Mouse (Mus musculus) cerebellum, postnatal 4 days (tissue): ENCODE data around the gene Cfap97d2.

Experiments
- DNase-seq, 2 experiments: peaks; one replicate each; pipeline ENCODE4 v3.0.0; 2022; ENCODE audit warnings: low spot score in 2 of 2, mixed read lengths in 1 of 2

The Cfap97d2 gene

DNA sequence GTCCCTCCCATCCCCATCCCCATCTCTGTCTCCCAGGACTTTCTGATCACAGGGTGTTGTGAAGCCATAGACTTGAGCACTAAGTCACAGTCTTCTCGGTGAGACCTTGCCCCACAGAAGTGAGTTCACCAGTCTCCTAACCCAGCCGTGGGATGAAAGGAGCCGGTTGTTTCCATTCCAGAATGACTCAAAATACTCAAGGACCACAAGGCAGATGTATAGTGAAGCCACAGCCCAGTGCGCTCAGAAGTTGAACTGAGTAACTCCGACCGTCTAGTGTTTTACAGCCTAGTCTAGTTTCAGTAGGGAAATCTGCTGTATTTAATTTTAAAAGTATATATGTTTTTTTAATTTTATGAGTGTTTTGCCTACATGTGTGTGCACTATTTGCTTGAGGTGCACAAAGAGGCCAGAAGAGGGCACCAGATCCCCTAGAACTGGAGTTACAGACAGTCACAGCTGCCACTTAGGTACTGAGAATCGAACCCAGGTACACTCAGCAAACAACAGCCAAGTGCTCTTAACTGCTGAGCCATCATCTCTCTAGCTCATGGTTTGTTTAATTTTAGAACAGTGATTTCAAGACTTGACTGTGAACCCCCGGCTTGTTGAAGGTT is 18.5 kb upstream of the Cfap97d2 start:
- no peak for DNase-seq

GRCm38 (mm10) chr8:13687941-13688340 is 17.7 kb upstream of the Cfap97d2 start:
- no peak for DNase-seq

DNA sequence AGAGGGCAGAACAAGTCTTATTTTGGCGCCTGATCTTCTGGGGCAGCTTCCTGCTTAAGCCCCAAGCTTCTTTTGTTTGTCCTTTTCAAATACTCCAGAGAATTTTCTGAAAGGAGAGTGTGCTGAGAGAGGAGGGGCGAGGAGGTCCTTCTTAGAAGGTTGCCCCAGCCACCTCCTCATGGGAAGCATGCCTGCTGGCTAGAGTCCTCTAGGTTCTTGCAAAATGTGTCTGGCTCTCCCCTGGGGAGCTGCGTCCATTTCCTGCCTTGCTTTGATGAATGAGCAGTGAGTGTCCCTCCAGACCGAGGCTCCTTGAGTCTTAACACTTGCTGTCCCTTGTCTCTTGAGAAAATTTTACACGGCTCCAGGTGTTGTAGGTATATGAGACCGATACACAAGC is 17.2 kb upstream of the Cfap97d2 start:
- DNase-seq, result no peak

DNA sequence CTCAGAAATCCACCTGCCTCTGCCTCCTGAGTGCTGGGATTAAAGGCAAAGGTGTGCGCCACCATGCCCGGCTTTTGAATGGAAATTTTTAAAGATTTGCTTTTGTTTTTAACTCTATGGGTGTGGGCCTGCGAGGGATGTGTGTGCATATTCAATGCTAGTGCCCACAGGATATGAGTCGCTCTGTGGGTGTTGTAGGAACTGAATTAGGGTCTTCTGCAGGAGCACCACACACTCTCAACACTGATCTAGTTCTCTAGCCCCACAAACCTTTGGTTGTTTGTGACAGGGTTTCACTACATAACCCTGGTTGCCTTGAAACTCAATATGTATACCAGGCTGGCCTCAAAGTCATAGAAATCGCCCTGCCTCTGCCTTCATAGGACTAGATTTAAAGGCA is 16.4 kb upstream of the Cfap97d2 start:
- no peak for DNase-seq

GRCm38 (mm10) chr8:13692302-13693066 is 13.2 kb upstream of the Cfap97d2 start:
- peak in 1 of 2 experiments; percentile 72 for DNase-seq

DNA sequence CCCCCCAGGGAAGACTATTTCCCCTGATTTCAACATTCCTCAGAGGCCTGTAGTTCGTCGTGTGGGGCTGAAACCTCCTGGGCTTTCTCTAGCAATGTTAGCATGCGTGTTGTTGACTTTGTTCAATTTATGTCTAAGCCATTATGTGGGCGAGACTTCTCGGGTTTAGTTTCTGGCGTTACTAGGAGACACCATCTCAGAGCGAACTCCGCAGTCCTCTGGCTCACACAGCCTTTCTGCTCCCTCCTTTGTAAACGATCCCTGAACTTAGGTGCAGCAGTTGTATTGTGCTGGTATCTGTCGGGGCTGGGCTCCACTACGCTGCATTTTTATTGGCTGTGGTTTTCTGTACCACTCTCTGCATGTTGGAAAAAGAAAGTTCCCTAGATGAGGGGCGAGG is 11.0 kb upstream of the Cfap97d2 start:
- DNase-seq, result no peak

DNA sequence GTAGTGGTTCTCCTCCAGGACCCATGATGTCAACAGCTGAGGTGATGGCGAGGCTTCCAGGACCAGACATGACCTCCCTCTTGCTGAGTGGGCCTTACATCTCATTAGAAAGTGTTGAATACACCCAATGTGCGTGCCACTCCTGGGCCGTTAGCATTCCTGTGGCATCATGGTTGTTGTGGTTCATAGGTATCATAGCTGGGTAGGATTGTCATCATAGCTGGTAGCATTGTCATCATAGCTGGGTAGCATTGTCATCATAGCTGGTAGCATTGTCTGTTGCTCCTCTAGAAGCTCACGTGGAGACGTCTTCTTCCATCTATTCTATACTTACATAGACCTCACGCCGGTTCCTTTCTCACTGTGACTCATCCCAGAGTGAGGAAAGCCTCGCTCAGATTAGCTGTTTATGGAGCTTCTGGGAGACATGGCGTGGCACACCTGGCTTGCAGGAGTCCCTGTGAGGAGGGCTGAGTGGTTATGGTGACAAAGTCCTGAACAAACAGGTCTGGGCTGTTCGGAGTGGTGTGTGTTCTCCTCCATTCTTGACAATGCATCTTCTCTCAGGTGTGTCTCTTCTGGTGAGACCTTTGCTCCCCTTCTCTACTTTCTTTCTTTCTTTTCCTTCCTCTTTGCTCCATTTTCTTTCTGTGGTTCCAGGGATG is 10.4 kb upstream of the Cfap97d2 start:
- no peak for DNase-seq

DNA sequence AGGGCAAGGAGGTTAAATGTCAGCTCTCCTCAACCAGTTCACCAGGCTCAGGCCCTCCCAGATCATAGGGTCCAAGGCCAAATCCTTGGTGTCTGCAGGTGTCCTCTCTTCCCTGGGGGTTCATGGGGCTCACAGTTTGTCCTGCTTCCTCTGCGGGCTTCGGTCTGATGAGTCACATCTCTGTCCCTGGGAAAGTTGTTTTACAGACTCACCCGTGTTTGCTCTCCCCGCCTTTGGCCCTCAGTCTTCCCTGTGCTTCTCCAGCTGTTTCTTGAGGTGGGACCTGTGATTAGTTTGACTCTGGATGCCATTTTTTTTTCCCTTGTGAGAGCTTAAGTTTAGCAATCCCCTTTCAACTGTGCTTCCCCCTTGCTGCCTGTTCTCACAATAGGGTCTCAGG is 9.5 kb upstream of the Cfap97d2 start:
- DNase-seq, result no peak

GRCm38 (mm10) chr8:13697196-13697595 is 8.5 kb upstream of the Cfap97d2 start:
- DNase-seq, result no peak

DNA sequence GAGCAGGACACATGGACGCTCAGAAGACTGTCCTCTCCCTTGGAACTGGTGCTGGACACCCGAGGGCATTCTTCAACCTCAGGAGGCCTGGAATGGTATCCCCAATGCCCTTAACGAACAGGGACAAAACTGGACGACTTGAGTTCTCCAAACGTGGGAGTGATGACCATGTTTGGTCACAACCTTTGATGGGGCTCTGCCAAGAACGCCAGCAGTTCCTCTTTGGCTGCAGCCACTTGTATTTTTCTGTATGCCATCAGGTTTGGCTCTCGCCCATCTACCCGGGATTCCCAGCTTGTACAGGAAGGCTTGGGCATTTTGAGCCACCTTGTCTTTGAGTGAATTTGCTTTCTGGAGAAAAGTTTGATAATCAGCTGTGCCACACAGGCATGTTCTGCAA is 8.0 kb upstream of the Cfap97d2 start:
- DNase-seq, result peak in 1 of 2 experiments; percentile 62

DNA sequence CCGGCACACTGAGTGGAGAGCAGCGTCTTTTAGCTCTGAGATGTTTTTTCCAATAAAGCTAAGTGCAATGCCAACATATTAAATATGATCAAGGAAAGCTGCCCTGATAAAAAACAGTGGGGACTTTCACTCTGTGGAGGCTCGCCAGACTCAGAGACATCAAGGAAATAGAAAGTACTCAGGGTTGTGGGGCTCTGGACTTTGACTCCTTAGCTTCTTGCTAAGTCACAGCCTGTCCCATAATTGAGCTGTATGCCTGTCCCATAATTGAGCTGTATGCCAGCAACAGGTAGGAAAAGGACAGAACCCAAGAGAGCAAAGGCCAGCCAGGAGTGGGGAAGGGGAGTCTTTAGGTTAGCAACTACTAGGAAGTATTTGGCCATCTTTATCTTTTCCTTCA is 7.4 kb upstream of the Cfap97d2 start:
- DNase-seq, result no peak

- DNase-seq, result no peak
These were observed 6.3 kb upstream of the Cfap97d2 start for GRCm38 (mm10) chr8:13699323-13699949.

DNA sequence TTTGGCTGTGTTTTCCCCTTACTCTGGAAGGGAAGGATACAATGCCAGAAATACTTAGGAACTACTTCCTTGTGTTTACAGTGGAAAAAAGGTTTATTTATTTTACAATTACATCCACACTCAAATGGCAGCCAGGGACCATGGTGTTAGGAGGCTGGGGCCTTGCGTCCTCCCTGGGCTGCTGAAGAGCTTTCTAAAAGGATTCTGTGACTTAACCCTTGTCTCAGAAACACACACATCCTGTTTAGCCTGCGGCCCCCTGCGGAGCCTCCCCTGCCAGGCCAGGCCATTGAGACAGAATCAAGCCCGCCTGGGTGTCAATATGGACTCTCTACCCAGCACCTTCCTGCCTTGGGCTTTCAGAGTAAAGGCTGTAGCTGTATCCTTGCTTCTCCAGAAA is 2.9 kb upstream of the Cfap97d2 start:
- no peak for DNase-seq

DNA sequence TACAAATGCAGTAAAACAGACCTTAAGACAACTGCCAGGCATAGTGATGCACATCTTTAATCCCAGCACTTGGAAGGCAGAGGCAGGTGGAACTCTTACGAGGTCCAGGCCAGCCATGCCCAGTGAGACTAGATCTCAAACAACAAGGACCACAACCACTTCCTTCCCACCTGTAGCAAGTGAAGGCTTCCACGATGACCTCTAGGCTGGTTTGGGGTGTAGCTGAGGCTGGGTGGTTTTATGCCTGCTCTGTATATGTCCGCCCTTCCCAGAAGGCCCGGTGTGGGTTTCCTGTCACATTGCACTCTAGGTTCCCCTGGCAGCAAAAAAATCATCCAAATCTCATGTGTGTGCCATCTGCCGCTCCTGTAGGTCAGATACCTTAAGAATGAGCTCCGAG is 1.9 kb upstream of the Cfap97d2 start:
- DNase-seq, result no peak

- no peak for DNase-seq
These were observed 1.4 kb upstream of the Cfap97d2 start for GRCm38 (mm10) chr8:13704301-13704700.

- DNase-seq, result no peak
These were observed 1.2 kb downstream of the Cfap97d2 start for GRCm38 (mm10) chr8:13706918-13707317.

GRCm38 (mm10) chr8:13708514-13708913 is 2.8 kb downstream of the Cfap97d2 start:
- no peak for DNase-seq

GRCm38 (mm10) chr8:13718980-13719379 is 13.3 kb downstream of the Cfap97d2 start:
- no peak for DNase-seq

- DNase-seq, result peak in 1 of 2 experiments; percentile 40
These were observed 20.0 kb downstream of the Cfap97d2 start for GRCm38 (mm10) chr8:13725722-13726121.

GRCm38 (mm10) chr8:13727469-13728094 is 21.9 kb downstream of the Cfap97d2 start:
- no peak for DNase-seq

DNA sequence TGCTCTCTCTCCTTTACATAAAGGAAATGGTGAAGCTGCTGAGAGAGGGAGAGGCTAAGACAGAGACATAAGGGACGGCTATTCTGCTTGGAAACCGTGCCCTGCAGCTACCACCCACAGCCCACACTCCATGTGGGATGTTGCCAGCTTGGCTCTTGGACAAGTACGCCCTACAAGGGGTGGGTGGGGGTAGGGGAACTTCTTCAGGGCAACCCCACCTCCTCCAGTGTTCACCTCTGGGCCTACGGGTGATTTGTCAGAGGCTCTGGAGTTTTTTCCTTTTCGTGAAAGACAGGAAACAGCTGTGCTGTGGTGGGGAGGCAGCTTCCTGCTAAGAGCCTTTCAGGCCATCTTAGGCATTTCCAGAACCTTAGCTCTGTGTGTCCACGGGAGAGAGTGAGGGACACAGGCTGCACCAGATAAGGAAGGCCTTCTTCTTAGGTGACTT is 34.7 kb downstream of the Cfap97d2 start:
- DNase-seq, result no peak
